Mouse (Mus musculus) neural tube, embryonic 14.5 days (tissue): ENCODE measurements at regions not wholly inside any gene's neighbourhood (a gene's known extent, or its start where the extent isn't known, plus 50 kb on each side); places are given as distances from the start of the nearest gene placed in this dataset.
A peak's percentile ranks its signal among the peaks of the same experiment; 100 is the strongest.

ENCODE experiments used
- ATAC-seq: fragments of 200-750 bp; cut with Nextera tagmentation; 2 replicates; pipeline ENCODE4 v1.8.0; 2017; ENCODE audit warnings: low read depth, mild to moderate bottlenecking, moderate TSS enrichment, moderate library complexity
- H3K27ac ChIP-seq: fragments of 300-500 bp; sonication (generic); 2 replicates; pipeline ENCODE4 v1.5.1; 2014; ENCODE audit warnings: low read depth, mild to moderate bottlenecking, control low read depth, low read length, moderate library complexity, mixed read lengths
- H3K27me3 ChIP-seq: fragments of 300-500 bp; sonication (generic); 2 replicates; pipeline ENCODE4 v1.6.1; 2014; ENCODE audit warnings: low read length; ENCODE audit not compliant: control insufficient read depth, insufficient read depth
- H3K36me3 ChIP-seq: fragments of 300-500 bp; sonication (generic); 2 replicates; pipeline ENCODE4 v1.6.1; 2014; ENCODE audit warnings: low read length, mixed read lengths; ENCODE audit not compliant: control insufficient read depth, insufficient read depth
- H3K4me1 ChIP-seq: fragments of 300-500 bp; sonication (generic); 2 replicates; pipeline ENCODE4 v1.6.1; 2014; ENCODE audit warnings: low read length; ENCODE audit not compliant: control insufficient read depth, insufficient read depth
- H3K4me2 ChIP-seq: fragments of 300-500 bp; sonication (generic); 2 replicates; pipeline ENCODE4 v1.6.1; 2014; ENCODE audit warnings: mild to moderate bottlenecking, low read depth, low read length, control low read depth
- H3K4me3 ChIP-seq: fragments of 300-500 bp; sonication (generic); 2 replicates; pipeline ENCODE4 v1.5.1; 2014; ENCODE audit warnings: low read depth, low read length, control low read depth, mixed read lengths
- H3K9ac ChIP-seq: fragments of 300-500 bp; sonication (generic); replicated peaks from 2 replicates; pipeline ENCODE4 v1.6.1; 2014; ENCODE audit warnings: low read depth, mild to moderate bottlenecking, control low read depth, low read length, mixed read lengths
- H3K9me3 ChIP-seq: fragments of 300-500 bp; sonication (generic); 2 replicates; pipeline ENCODE4 v1.6.1; 2016; ENCODE audit warnings: low read length; ENCODE audit not compliant: control insufficient read depth
- WGBS: fragments of 180-500 bp; shearing (Covaris S2); extraction: QIAGEN DNeasy Blood & Tissue Kit; methylation state at CpG from one replicate; pipeline ENCODE4 v1.1.7; 2014; 5-methylcytosine and 5-hydroxymethylcytosine counted together

- 60% methylated on average over 7 of the region's 7 CpGs for WGBS
- Histone ChIP-seq H3K36me3 (no peaks in the 10 kb centered on the region), H3K9ac (no peak overlapping the region), H3K4me3 (no peak overlapping the region), H3K4me1 (no peaks in the 10 kb centered on the region), H3K9me3 (no peaks in the 10 kb centered on the region), H3K27me3 (no peaks in the 10 kb centered on the region), H3K27ac (no peak overlapping the region), H3K4me2 (no peak overlapping the region)
- ATAC-seq = no peak
These were observed 76.5 kb downstream of the Pttg1 start for GRCm38 (mm10) chr11:43349564-43349963.

- no peaks in the 10 kb centered on the region for H3K27me3 ChIP-seq
- no peak overlapping the region for H3K9ac ChIP-seq
- no peak overlapping the region for H3K4me2 ChIP-seq
- H3K36me3 ChIP-seq = no peaks in the 10 kb centered on the region
- peak; percentile 79; the same call in 1 of the 2 replicates for ATAC-seq
- H3K27ac ChIP-seq = no peak overlapping the region
- no peak overlapping the region for H3K4me3 ChIP-seq
- 19% methylated on average over 4 of the region's 4 CpGs for WGBS
- H3K4me1 ChIP-seq = no peaks in the 10 kb centered on the region
- no peaks in the 10 kb centered on the region for H3K9me3 ChIP-seq
These were observed 77.5 kb downstream of the Pttg1 start for GRCm38 (mm10) chr11:43348571-43348970.

- no peak for ATAC-seq
These were observed 79.6 kb downstream of the Pttg1 start for GRCm38 (mm10) chr11:43346489-43346888.

GRCm38 (mm10) chr11:43344767-43345561 lies 81.1 kb downstream of the Pttg1 start:
- no peak overlapping the region for H3K27ac ChIP-seq
- no peaks in the 10 kb centered on the region for H3K27me3 ChIP-seq
- H3K9ac ChIP-seq = no peak overlapping the region
- no peaks in the 10 kb centered on the region for H3K9me3 ChIP-seq
- H3K36me3 ChIP-seq = no peaks in the 10 kb centered on the region
- H3K4me1 ChIP-seq = no peaks in the 10 kb centered on the region
- 46% methylated on average over 14 of the region's 14 CpGs for WGBS
- H3K4me3 ChIP-seq = no peak overlapping the region
- H3K4me2 ChIP-seq = no peak overlapping the region
- ATAC-seq = peak; percentile 39; the same call in 1 of the 2 replicates

More at GRCm38 (mm10) chr11:43346489-43346888, 79.6 kb downstream of the Pttg1 start:
- H3K27me3 ChIP-seq = no peaks in the 10 kb centered on the region
- no peaks in the 10 kb centered on the region for H3K9me3 ChIP-seq
- H3K4me1 ChIP-seq = no peaks in the 10 kb centered on the region
- no peak overlapping the region for H3K4me3 ChIP-seq
- no peak overlapping the region for H3K27ac ChIP-seq
- H3K36me3 ChIP-seq = no peaks in the 10 kb centered on the region
- WGBS = 96% methylated on average over 9 of the region's 9 CpGs
- H3K9ac ChIP-seq = no peak overlapping the region
- no peak overlapping the region for H3K4me2 ChIP-seq

- Histone ChIP-seq H3K4me3 (no peak overlapping the region), H3K27me3 (no peaks in the 10 kb centered on the region), H3K36me3 (no peaks in the 10 kb centered on the region), H3K4me1 (no peaks in the 10 kb centered on the region), H3K4me2 (no peak overlapping the region), H3K9me3 (no peaks in the 10 kb centered on the region), H3K27ac (no peak overlapping the region), H3K9ac (no peak overlapping the region)
- 84% methylated on average over 5 of the region's 5 CpGs for WGBS
- no peak for ATAC-seq
These were observed 82.5 kb downstream of the Pttg1 start for GRCm38 (mm10) chr11:43343574-43343973.

GRCm38 (mm10) chr11:43338377-43338993 lies 87.6 kb downstream of the Pttg1 start:
- peak; percentile 76; the same call in 1 of the 2 replicates for ATAC-seq
- Histone ChIP-seq H3K9ac (no peak overlapping the region), H3K27me3 (no peaks in the 10 kb centered on the region), H3K4me2 (no peak overlapping the region), H3K9me3 (no peaks in the 10 kb centered on the region), H3K4me1 (no peaks in the 10 kb centered on the region), H3K4me3 (no peak overlapping the region), H3K27ac (no peak overlapping the region), H3K36me3 (no peaks in the 10 kb centered on the region)
- 57% methylated on average over 2 of the region's 2 CpGs for WGBS

GRCm38 (mm10) chr11:43335668-43336265 lies 90.3 kb downstream of the Pttg1 start:
- no peak overlapping the region for H3K9ac ChIP-seq
- no peak overlapping the region for H3K4me3 ChIP-seq
- 67% methylated on average over 7 of the region's 7 CpGs for WGBS
- no peak overlapping the region for H3K4me2 ChIP-seq
- H3K4me1 ChIP-seq = no peaks in the 10 kb centered on the region
- H3K27me3 ChIP-seq = no peaks in the 10 kb centered on the region
- no peak for ATAC-seq
- no peaks in the 10 kb centered on the region for H3K36me3 ChIP-seq
- H3K9me3 ChIP-seq = no peaks in the 10 kb centered on the region
- no peak overlapping the region for H3K27ac ChIP-seq

GRCm38 (mm10) chr11:43333547-43333946 lies 92.5 kb downstream of the Pttg1 start:
- Histone ChIP-seq H3K36me3 (no peaks in the 10 kb centered on the region), H3K9ac (no peak overlapping the region), H3K4me2 (no peak overlapping the region), H3K4me1 (no peaks in the 10 kb centered on the region), H3K27ac (no peak overlapping the region), H3K27me3 (no peaks in the 10 kb centered on the region), H3K4me3 (no peak overlapping the region), H3K9me3 (no peaks in the 10 kb centered on the region)
- 73% methylated on average over 4 of the region's 4 CpGs for WGBS
- no peak for ATAC-seq

- H3K4me1 ChIP-seq = no peaks in the 10 kb centered on the region
- H3K9ac ChIP-seq = no peak overlapping the region
- no peaks in the 10 kb centered on the region for H3K36me3 ChIP-seq
- H3K27me3 ChIP-seq = no peaks in the 10 kb centered on the region
- no peak overlapping the region for H3K4me2 ChIP-seq
- ATAC-seq = no peak
- no peak overlapping the region for H3K4me3 ChIP-seq
- no peak overlapping the region for H3K27ac ChIP-seq
- 89% methylated on average over 4 of the region's 4 CpGs for WGBS
- H3K9me3 ChIP-seq = no peaks in the 10 kb centered on the region
These were observed 112.1 kb downstream of the Pttg1 start for GRCm38 (mm10) chr11:43313996-43314395.
